Mouse (Mus musculus) CD4-positive, CD25-positive, alpha-beta regulatory T cell, adult 2 months (primary cell): ENCODE results near the gene Cox11.

ENCODE experiments used
- DNase-seq: peaks from one replicate; pipeline ENCODE4 v3.0.0-alpha.2; 2012; ENCODE audit warnings: low read depth, low spot score

Gene Cox11

GRCm38 (mm10) chr11:90637440-90638311, at the start of gene Cox11, which contains the start of gene Stxbp4:
TSS of gene Cox11 (plus strand) at chr11:90638173.
TSS of gene Stxbp4 (minus strand) at chr11:90638084.
- peak; percentile 94 for DNase-seq

GRCm38 (mm10) chr11:90590996-90591395, 47.0 kb upstream of the Cox11 start:
- DNase-seq = no peak

GRCm38 (mm10) chr11:90595826-90596225, 42.1 kb upstream of the Cox11 start:
- no peak for DNase-seq

- no peak for DNase-seq
Observed at GRCm38 (mm10) chr11:90603066-90603465, 34.9 kb upstream of the Cox11 start.

GRCm38 (mm10) chr11:90612118-90612517, 25.9 kb upstream of the Cox11 start:
- DNase-seq = no peak

GRCm38 (mm10) chr11:90614743-90615142, 23.2 kb upstream of the Cox11 start:
- no peak for DNase-seq

- DNase-seq = peak; percentile 53
Observed at GRCm38 (mm10) chr11:90616431-90616830, 21.5 kb upstream of the Cox11 start.

- DNase-seq = no peak
Observed at GRCm38 (mm10) chr11:90622044-90622443, 15.9 kb upstream of the Cox11 start.

GRCm38 (mm10) chr11:90622500-90622899, 15.5 kb upstream of the Cox11 start:
- no peak for DNase-seq

- DNase-seq = peak; percentile 66
Observed at GRCm38 (mm10) chr11:90623477-90623876, 14.5 kb upstream of the Cox11 start.

GRCm38 (mm10) chr11:90625174-90625573, 12.8 kb upstream of the Cox11 start:
- DNase-seq = no peak

- DNase-seq = no peak
Observed at GRCm38 (mm10) chr11:90627751-90628150, 10.2 kb upstream of the Cox11 start.

- no peak for DNase-seq
Observed at GRCm38 (mm10) chr11:90632480-90632879, 5.5 kb upstream of the Cox11 start.

- no peak for DNase-seq
Observed at GRCm38 (mm10) chr11:90634661-90635060, 3.3 kb upstream of the Cox11 start.

- DNase-seq = no peak
Observed at GRCm38 (mm10) chr11:90638312-90638830, 398 bp downstream of the Cox11 start.

GRCm38 (mm10) chr11:90649777-90650176, 11.8 kb downstream of the Cox11 start:
- DNase-seq = no peak

GRCm38 (mm10) chr11:90650231-90650885, 12.4 kb downstream of the Cox11 start:
- no peak for DNase-seq

GRCm38 (mm10) chr11:90652603-90653002, 14.6 kb downstream of the Cox11 start:
- DNase-seq = no peak

GRCm38 (mm10) chr11:90657527-90657926, 19.6 kb downstream of the Cox11 start:
- DNase-seq = no peak

- DNase-seq = no peak
Observed at GRCm38 (mm10) chr11:90660662-90661061, 22.7 kb downstream of the Cox11 start.

- no peak for DNase-seq
Observed at GRCm38 (mm10) chr11:90663052-90663451, 25.1 kb downstream of the Cox11 start.

GRCm38 (mm10) chr11:90663618-90664297, 25.8 kb downstream of the Cox11 start:
- DNase-seq = no peak
